Mouse (Mus musculus) mesoderm, embryonic 11.5 days (tissue): ENCODE measurements around the gene Pimreg.
A peak's percentile ranks its signal among the peaks of the same experiment; 100 is the strongest.

Experiments used
- DNase-seq: peaks from one replicate; pipeline ENCODE4 v3.0.0-alpha.2; 2012; ENCODE audit warnings: low read depth, low spot score

Gene Pimreg

DNA sequence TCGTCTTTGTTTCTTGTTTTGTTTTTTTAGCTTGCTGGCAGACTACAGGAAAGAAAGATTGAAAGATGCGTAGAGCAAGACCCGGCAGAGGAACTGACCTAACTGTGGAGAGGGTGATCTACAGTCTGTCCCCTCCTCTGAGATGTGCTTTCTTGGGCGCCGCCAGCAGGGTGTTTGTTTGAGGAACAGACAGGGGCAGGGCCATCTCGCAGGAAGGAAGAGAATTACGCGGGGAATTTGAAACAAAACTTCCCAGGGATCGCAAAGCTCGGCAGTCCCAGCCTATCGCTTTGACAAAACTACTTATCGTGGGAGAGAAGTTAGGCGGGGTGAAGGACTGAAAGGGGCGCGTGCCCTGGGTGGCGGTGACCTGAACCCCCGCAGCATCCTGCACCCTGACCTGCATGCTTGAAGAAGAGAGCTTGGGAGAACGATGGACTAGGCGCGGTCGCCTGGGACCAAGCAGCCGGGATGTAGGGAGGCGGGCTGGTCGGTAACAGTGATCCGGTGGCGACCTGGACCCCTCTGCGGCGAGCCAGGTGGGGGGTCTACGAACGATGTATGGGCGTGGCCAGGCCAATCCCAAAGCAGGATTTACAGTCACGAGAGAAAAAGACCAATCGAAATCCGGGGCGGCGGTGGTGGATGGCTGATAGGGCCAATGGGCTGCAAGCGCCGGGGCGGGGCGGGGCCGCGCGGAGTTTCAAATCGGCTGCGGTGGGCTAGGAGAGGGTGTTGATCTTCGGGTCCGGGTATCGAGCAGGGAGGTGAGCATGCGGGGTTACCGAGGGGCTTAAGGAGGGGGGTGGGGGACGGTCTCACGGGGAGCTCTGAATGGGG is at the start of gene Pimreg:
Gene Pimreg, plus strand, starts transcription at position 265 of the 840 bp plus-strand sequence.
- peak; percentile 94 for DNase-seq

DNA sequence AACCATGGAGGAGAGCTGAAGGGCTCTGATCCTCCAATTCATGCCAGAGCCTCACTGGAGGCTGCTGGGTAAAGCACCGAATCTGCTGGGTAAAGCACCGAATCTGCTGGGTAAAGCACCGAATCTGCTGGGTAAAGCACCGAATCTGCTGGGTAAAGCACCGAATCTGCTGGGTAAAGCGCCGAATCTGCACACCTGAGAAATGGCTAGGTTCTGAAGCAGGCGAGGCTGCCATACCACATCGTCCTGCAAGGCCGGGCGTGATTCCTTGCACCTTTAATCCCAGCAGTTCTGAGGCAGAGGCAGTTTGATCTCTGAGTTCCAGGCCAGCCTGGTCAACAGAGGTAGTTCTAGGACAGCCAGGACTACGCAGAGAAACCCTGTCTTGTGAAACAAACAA is 49.4 kb upstream of the Pimreg start:
- no peak for DNase-seq

GRCm38 (mm10) chr11:71995968-71996511 is 45.8 kb upstream of the Pimreg start:
- no peak for DNase-seq

DNA sequence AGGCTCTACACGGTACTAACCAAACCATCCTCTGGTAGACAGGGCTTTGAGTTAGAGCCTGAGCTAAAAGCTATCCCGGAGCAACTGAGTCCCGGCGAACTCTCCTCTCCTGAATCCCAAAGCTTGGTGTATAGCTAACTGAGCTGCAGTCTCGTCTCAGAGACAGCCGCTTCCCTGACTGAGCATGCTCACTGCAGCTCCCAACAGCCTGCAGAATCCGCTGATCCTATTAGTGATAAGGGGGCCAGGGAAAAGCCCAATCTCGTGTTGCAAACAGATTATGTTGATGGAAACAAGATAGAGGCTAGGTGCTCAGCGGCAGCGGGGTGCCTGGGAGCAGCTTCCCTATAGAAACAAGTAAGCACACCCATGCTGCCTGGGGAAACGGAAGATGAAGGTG is 45.0 kb upstream of the Pimreg start:
- DNase-seq, result no peak

DNA sequence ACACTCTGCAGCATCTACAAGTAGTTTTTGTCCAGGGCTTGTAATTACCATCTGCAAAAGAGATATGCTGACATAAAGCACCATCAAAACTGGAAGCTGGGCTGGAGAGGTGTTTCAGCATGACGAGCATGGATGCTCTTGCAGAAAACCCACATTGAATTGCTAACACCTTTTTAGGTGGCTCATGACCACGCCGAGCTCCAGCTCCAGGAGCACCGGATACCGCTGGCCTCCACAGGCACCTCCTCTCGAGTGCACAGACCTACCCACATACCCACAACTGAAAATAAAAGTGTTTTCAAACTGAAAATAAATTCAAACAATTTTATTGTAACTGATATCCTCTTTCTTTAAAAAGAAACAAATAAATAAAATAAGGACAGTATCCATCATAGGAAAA is 41.6 kb upstream of the Pimreg start:
- no peak for DNase-seq

DNA sequence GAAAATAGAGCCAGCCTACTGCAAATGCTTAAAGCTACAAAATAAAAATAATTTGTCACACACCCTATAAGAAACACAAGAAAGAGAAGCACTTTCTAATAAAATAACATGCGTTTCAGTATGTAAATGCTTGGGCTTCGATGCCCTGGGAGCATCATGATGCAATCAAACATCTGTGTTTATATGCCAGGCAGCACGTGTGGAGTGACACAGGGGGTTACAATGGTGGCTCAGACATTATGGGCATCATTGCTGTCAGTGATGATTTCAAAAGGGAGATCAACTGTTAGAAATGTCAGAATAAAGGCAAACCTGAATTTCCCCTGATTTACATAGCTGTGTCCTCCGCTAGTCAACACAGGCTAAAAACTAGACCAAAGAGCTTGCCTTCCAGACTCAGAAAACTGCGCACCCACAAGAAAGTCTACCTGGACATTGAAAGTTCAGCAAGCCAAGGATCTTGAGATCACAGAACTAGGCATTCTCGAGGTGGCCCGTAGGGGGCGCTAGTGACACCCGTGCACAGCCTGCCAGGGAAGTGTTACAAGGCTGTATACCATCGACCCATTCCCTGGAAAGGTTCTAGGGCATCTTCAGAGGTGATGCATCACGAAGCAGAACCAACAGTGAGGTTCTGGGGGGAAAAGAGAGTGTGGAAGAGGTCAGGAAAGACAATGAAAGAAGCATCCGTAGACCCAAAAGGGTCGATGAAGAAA is 39.5 kb upstream of the Pimreg start:
- DNase-seq, result no peak

- no peak for DNase-seq
These were observed 38.7 kb upstream of the Pimreg start for GRCm38 (mm10) chr11:72003171-72003570.

DNA sequence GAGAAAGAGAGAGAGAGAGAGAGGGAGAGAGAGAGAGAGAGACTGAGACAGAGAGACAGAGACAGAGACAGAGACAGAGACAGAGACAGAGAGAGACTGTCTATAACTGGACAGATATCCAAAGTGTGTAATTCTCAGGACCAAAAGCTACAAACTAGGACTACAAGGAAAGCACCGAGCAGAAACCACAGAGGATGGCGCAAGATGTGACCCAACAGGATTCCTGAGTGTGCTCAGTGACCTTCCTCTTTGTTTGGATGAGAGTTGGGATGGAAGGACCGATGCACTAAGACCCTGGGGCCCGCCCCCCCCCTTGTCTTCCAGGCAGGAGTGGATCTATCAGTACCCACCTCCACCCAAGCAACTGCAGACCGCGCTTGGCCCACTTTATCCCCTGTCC is 36.3 kb upstream of the Pimreg start:
- no peak for DNase-seq

DNA sequence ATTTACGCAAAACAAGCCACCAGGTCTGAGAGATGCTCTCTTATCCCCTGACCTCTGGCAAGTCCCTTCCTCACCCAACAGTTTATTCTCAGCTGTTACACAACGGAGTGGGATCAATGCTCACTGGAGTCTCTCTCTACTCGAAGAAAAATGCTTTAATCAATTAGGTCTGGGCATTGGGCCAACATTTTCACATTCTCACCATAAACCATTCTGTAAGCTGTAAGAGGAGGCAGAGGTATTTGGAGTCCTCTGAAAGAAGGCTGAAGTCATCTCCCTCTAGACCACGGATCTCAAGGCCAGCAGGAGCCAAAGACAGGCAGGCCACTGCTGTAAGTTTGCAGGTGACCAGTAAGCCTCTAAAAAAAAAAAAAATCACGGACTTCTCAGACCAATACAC is 31.5 kb upstream of the Pimreg start:
- DNase-seq, result no peak

- no peak for DNase-seq
These were observed 30.7 kb upstream of the Pimreg start for GRCm38 (mm10) chr11:72010940-72011722.

DNA sequence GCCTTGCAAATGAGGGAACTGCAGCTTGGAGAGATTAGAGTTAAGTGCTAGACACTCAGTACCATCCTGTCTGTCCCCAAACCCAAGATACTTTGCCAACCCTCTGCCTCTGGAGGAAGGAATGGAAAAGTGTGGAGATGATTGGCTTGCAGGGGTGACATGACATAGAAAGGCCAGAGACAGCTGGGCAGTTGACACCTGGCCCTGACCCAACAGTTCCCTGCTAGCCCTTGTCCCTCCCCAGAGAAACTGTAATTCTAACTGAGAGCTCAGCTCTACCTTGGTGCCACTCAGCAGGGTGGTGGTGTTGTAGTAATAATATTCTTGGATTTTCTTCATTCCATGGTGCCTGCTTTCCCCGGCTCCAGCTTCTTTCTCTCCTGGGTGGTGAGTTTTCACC is 29.9 kb upstream of the Pimreg start:
- no peak for DNase-seq

DNA sequence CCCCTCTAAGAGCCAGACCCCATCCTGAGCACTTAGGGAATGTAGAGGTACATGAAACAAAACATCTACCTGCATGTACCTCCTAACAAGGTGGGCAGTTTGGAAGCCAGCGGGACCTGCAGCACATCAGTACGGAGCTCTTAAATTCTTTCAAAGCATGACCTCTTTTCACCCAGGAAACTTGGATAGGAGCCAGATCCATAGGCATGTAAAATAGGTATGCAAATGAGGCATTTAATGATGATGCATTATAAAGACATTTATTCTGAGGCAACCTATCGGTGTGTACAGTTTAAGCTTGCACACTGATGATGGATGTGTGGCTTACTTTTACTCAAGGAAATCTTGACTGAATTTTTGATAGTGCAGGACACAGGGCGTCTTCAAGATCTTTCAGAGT is 27.2 kb upstream of the Pimreg start:
- no peak for DNase-seq

DNA sequence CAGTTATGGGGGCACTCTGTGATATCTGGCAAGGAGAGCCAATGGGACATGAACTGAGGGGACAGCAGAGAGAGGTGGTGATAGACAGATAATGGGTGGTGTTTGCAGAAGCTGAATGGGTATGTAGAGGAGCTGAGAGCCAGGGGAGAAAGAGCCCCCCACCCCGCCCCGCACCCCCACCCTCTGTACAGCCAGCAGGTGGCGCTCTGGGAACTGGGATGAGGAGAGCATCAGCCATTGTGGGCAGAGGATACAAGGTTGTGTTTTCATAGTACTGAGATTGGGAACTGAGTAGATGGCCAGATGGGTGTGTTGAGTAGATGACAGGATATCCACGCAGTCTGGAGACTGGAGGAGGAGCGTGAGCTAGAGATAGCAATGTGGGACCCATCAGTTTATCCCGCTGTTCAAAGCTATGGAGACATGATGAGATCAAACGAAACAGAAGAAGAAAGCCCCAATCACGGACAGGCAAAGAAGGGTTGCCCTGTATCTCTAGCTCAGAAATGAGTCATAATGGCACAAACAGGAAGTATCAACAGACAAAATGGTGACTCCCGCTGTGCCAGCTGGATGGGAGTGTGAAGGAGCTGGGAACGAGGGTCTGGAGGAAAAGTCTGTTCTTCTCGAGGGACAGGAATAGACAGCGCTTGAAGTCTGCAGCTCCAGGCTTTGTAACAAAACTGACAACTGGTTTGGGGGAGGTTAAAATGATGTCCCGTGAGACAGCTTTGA is 25.1 kb upstream of the Pimreg start:
- no peak for DNase-seq

DNA sequence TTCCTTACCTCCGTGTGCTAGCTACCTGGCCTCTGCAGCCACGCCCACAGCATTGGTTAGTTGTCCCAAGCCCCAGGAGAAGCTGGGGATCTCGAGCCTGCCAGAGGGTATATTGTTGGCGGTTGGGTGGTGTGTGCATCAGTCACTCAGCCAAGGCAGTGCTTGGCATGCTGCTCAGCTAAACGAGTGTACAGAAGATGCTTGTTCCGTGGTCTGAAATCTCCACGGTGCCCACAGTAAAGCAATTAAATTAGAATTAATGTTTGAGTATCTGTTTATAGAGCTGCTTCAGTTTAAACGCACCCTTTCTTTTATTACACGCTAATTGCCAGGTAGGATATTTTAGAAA is 24.6 kb upstream of the Pimreg start:
- no peak for DNase-seq

DNA sequence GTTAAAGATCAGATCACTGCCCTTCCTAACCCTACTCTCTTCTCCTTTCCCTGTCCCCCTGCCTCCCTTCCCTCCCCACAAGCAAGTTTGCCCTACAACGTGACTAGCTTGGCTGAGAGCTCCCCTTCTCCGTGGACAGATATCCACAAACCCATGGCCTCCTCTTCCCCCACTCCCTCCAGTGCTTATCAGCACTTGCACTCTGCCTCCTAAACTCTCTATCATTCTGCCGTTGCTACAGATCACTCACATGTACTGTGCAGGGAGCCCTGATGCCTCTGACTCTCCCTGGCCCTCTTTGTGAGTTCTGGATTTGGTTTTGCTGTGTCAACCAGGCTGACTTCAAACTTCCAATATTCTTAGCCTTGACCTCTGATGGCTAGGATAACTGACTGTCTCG is 20.8 kb upstream of the Pimreg start:
- no peak for DNase-seq

DNA sequence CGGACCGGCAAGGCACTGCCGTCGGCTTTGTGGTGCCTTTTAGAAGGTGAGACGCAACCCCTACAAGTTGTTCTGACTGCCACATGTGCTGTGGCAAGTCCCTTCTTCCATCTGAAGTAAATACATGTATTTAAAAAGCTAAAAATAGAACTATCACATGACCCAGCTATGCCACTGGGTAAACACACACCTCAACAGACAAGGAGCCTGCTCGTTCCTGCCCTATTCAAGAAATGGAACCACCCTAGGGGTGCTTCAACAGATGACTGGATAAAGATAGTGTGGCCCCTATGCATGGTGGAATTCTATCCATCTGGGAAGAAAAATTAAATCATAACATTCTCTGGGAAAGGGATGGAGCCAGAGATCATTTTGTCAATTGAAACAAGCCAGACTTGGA is 19.0 kb upstream of the Pimreg start:
- no peak for DNase-seq

DNA sequence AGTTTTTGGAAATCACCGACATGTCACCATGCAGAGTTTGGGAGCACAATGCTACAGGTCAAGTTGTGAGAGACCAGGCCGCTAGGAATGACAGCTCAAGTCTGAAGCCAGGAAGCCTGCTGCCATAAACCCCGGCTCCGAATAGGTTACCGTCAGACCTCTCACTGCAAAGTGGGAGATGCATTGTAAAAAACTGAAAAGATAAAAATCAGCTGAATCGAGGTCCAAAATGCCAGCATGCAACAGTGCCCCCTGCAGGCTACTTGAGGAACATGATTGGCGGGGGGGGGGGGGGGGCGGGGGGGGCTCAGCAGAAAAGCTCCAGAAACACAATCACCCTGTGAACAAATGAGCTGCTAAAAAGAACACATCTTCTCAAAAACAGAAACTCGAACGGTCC is 18.3 kb upstream of the Pimreg start:
- no peak for DNase-seq

DNA sequence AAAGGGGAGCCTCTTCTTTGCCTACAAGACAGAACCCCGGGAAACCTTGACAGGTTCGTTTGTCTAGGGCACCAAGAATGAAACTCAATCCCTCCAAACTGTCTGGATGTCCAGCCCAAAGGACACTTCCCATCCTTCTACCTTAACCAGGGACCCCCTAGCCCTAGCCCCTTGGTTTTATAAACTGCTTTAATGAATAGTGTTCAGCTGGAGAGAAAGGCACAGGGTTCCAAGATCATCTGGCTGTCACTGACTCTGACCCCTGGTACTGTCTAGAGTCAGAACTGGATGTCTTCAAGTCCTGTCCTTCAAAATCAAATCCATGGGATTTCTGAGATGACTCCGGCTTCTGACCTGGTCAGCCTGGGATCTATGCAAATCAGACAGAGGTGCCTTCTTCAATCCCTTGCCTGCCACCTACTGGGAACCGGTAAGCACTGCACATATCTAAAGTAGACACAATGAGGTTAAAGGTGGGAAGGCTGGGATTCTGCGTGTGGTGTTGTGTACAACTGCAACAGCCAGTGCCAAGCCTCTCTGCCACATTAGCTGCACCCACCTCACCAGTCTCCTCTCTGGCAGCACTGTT is 17.5 kb upstream of the Pimreg start:
- DNase-seq, result peak; percentile 78

GRCm38 (mm10) chr11:72025843-72026242 is 16.0 kb upstream of the Pimreg start:
- peak; percentile 52 for DNase-seq

- no peak for DNase-seq
These were observed 15.3 kb upstream of the Pimreg start for GRCm38 (mm10) chr11:72026516-72026915.

DNA sequence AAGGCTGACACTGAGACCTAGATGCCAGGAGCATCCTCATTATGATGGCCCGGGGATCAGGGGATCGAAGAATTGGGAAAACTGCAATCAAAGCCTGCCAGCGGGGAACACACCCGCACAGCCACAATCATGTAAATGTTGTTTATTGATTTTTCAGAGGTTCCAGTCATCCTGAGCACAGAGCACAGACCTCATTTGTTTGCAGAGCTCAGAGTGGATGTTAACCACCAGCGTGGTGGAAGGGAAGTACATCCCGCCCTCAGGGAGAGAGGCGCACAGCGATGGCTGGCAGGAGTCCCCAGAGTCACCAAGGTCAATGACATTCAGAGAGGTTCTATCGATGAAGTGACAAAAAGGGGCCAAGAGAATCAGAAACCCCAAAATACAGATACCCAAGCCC is 14.0 kb upstream of the Pimreg start:
- DNase-seq, result no peak
